Mouse (Mus musculus) layer of hippocampus, adult 8-10 months (tissue): ENCODE results near the gene Irf2bp2. TPM values are rescaled to one million over a fixed set of nuclear protein-coding genes. Genes with fewer than 3 reads are reported as not detected.
"Not testable (repeated sequence)": the region's sequence is repeated elsewhere in the genome, so short reads cannot be mapped to it uniquely, and the experiment has no call there.

Experiments used
- DNase-seq, 2 experiments: peaks; one replicate each; pipeline ENCODE4 v3.0.0; 2022; ENCODE audit warnings: low spot score in 2 of 2
- total RNA-seq, 4 experiments: library from RNA; stranded (reverse); gene quantifications; 2 replicates each; pipeline ENCODE4 v1.2.4; 2022

Irf2bp2 gene
- total RNA-seq, 4 experiments from 2014 or later, result 53.5 to 58.0 (median 56.2) TPM

DNA sequence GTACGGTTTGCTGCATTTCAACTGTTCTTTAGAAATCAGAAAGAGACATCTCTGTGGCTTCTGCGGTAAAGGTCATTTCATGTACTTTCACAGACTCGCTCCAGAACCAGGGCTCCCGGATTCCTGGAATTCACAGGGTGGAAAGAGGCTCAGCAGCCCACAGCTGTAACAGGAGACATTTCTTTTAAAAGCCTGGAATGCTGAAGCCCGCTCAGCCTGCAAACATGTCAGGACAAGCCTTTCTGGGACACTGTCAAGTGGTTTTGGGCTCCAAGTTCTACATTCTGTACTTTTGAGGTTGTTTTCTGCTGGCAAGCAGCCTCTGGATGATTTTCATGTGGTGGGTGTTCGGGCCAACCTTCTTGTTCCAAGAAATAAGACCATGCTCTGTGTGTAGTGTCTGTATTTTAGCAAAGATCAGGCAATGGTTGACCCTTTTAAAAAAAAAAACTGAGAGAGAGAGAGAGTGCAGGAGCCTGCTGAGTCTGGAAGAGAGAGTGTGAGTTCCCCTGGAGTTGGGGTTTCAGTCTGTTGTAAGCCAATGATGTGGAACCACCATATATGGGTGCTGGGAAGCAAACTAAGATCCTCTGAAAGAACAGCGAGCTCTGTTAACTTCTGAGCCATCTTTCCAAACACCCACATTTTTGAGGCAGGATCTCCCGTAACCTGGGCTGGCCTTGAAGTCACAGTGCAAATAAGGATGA lies 9.6 kb upstream of the Irf2bp2 start:
- DNase-seq, result no peak

DNA sequence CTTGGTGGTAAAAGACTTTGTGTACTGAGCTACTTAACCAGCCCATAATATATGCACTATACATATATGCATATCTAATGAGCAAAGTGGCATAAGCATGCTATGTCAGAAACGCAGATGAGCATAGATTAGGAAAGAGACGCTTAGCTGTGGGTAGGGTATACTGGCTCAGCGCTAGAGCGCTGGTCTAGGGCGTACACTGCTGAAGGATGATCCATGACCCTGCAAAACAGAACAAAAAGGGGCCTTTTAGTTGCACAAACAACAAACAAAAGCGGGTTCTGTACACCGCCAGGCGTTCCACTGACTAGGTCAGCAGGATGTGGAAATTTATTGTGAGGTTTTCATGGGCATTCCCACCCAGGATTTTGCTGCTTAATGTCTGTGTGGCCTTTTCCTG lies 8.9 kb upstream of the Irf2bp2 start:
- DNase-seq, result no peak

DNA sequence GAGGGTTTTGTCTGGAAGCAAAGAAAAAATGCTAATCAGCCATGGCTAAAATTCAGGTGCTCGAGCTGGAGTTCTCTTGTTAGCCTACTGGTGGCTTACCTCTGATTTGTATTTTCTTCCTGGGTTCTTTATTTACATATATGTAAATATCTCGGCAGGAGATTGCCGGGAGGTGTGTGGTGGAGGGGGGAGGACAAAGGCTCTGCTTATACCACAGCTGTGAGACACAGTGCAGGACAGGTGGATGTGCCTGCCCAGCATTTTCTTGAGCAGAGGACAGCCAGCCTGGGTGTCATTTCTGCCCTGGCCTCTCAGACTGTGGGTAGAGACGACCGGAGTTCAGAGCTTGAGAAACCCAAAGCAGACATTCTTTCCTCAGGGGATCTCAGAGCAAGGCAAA lies 7.5 kb upstream of the Irf2bp2 start:
- no peak for DNase-seq

DNA sequence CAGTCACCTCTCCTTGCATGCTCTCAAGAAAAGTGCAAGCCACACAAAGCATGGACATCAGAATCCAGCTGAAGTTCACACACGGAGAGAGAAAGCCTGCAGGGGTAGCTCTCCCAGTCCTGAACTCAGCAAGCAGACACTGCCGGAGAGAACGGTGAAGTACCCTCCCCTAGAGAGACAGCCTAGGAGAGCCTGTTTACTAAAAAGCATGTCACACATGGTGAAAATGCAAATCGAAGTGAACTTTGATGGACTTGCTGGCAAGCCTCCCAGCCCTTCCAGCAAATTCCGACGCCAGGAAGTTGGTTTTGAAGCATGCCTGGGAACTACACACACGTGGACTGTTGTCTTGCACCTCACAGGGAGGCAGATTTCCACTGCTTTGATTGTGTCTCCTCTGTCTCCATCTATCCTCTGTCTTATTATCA lies 7.0 kb upstream of the Irf2bp2 start:
- DNase-seq, result no peak

DNA sequence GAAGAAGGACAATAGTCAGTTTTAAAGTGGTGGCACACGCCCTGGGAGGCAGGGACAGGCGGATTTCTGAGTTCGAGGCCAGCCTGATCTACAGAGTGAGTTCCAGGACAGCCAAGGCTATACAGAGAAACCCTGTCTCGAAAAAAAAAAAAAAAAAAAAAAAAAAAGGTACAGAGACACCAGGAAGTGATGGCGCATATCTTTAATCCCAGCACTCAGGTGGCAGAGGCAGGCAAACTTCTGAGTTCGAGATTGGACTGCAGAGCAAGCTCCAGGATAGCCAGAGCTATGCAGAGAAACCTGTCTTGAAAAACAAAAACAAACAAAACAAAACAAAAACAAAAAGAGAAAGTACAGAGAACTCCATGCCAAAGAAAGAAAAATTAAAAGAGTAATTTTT lies 6.6 kb upstream of the Irf2bp2 start:
- DNase-seq, result not testable (repeated sequence)

DNA sequence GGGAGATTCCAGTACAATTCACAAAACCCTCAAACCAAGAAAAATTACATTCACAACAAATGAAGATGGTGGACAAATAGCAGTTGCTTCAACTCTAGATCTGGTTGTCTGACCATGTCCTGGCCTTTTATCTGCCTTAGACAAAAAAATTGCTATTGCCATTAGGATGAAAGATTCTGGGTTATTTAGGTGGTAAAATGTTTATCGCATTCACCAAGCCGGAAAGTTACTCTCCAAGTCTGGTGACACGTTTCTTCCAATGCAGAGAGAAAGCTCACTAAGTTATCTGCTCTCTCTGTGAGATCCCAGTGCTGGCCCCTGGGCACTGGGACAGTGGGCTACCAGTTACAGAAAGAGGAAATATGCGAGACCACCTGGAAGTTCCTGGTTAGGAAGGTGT lies 5.5 kb upstream of the Irf2bp2 start:
- DNase-seq, result no peak

DNA sequence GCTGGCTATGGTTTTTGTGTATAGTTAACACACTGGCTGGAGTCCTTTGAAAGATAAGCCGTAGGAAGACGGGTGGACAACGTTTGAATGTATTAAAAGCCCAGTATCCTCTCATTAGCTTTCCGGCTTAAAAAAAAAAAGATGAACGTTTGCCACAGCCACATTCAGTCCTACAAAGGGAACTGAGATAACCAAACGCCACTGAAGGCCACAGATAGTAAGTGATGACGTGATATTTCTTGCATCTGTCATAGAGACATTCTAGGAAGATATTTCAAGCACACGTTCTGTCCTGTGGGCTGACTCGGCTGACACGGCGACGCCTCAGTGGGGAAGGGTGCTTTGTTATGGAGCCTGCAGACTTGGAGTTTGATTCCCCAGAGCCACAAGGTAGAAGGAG lies 4.4 kb upstream of the Irf2bp2 start:
- DNase-seq, result no peak

DNA sequence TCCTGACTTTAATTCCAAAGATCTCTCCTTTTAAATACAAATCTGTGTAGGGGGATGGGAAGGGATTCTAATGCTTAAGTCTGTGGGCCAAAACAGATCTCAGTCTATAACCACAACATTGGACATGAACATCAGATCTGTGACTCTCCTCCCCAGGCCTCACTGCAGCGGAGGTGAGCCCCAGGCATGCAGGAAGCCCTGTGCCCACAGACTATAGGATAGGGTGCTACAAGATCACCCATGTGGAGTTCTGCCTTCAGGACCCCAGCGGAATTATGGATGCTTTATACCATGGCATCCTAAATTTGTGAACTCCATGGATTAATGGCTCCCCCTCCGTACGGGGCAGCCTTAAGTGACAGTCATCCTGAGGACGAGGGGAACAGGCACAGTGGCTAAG lies 2.9 kb upstream of the Irf2bp2 start:
- DNase-seq, result no peak

DNA sequence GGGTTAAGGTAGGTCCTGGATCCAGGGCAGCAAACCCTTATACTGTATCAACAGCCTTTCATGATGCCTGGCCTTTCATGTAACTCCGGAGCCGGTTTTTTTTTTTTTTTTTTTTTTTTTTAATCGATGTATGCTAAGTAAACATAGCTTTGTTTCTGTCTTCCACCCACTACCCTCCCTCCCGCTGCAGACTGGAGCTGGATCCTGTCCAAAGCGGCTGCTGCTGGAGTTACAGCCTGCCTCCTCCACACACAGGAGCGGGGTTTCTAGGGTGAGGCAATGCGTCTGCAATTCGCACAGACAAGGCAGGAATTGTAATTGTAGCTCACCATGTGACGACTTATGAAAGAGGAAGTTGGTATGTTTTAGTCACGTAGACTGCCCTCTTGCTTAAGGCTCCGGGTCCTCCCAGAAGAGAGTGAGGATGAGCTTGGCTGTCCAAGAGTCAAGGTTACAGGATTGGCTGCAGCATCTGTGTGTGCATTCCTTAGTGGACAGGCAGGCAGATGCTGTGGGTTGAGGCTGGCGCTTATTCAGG lies 2.4 kb upstream of the Irf2bp2 start:
- peak; percentile 86 to 89 for DNase-seq

DNA sequence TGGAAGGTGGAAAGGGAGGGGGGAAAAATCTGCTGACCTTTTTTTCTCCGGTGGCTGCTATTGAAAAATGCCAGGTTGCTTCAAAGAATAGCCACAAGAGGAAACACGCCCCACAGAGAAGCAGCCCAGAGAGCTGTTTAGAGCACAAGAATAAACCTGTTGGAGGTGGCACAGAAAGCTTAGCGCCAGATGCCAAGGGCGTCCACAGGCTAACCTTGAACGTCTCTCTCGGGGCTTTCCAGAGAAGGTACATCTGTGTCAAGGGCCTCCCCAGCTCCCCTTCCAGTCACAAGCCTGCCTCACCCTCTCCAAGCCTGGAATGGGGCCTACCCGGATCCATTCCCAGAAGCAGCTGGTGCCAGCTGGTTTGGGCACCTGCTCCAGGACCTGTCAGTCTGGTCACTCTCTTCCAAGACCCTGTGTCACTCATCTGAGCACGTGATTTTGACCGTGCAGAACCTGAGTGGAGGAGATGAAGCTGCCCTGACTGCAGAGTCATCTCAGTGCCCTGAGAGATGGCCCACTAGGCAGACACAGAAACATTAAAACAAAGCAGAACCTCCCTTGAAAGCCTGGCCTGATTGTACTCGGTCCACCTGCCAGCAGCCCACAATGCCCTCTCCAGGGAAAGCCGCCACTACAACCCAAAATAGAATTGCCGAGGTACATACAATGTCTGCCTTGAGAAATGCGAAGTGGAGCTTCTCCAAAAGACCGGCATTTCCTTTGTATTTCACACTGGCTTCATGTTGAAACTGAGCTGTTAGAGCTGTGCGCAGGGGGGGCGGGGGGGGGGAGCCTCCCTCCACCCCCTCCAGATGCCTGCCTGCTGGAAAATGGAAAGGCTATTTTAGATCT lies 1.6 kb upstream of the Irf2bp2 start:
- peak; percentile 52 to 67 for DNase-seq

DNA sequence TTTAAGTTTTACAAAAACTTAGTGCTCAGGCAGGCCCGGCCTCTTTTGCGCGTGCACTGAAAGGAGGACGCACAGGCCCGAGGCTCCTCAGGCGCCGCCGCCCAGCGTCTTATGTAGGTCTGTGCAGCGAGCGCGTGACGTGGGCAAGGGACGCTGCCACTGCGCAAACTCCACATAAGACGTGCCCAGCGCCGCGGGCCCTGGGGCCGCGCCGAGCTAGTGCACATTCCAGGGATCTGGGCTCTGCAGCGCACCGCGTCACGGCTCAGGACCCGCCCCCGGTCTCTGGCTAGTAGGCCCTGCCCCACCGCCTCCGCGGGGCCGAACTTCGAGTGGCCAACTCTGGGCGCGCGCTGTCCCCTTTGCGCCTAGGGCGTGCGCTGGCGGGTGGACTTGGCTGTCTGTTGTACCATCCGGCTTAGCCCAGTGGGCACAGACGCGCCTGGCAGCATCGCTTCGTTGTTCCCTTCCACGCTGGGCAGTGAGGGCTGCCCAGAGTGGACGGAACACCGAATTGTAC lies 755 bp upstream of the Irf2bp2 start:
- DNase-seq, result peak; percentile 97 to 99

DNA sequence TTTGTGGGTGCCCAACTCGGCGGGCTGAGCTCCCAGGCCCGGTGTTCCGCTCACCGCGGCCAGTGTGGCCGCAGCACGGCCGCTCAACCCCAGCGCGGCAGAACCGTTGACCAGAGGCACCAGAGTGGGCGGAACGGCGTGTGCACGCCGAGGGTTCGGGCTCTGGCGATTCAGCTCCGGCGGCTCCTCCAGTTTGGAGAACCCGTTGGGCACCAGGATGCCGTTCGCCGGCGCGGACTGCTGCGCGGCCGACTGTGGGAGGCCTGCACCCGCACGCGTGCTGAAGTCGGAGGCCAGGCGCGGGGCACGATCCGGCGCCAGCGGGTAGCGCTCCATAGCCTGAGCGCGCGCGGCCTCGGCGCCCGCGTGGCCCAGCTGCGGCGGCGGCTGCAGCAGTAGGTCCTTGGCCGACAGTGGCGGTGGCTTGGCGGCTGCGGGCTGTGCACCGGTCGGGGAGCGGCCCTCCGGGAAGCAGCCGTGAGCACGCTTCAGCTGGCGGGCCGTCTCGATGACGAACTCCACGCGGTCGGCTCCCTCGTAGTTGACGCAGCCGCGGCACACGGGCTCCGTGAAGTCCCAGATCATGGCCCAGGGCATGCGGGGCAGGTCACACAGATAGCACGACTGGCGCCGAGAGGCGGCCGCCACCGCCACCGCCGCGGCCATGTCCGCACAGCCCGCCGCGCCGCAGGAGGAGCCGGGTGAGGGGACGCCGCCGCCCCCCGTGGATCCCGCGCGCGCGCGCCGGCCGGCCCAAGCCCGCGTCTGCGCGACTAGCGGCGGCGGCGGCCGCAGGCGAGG lies 815 bp downstream of the Irf2bp2 start:
- DNase-seq, result peak in 1 of 2 experiments; percentile 40

DNA sequence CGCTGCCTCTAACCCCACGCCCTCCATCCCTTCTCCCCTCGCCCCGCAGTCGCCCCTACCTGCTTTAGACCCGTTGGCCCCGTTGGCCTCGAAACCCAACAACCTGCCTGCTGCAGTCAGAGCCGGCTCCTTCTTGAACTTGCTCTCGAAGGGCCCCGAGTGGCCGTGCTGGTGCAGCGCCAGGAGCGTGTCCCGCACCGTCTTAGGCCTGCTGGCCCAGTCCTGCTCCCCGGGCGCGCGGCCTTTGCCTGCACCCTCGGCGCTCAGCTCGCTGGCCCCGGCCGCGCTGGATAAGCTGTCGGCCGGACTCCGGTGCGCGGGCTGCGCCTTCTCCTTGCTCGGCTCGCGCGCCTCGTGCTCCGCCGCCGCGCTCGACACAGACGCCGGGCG lies 1.4 kb downstream of the Irf2bp2 start:
- no peak for DNase-seq

DNA sequence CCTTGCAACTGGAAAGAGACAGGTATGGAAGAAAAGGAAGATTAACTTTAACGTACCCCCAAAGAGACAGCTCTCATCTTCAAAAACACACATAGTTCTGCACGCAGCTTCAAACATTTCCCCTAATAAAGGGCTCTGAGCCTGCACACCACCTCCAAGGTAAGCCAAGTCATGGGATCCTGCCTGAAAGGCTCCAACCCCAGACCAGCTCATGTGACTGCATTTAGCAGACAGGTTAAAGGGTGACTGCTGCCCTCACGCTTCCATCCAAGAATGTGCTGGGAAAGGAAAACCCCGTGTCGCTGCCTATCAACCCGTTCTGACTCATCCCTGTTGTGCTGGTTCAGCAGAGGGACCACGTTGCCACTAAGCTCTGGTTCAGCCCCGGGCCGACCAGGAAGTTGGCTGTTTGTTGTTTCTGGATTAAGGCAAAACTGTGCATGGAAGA lies 1.9 kb downstream of the Irf2bp2 start:
- DNase-seq, result peak; percentile 46 to 59

DNA sequence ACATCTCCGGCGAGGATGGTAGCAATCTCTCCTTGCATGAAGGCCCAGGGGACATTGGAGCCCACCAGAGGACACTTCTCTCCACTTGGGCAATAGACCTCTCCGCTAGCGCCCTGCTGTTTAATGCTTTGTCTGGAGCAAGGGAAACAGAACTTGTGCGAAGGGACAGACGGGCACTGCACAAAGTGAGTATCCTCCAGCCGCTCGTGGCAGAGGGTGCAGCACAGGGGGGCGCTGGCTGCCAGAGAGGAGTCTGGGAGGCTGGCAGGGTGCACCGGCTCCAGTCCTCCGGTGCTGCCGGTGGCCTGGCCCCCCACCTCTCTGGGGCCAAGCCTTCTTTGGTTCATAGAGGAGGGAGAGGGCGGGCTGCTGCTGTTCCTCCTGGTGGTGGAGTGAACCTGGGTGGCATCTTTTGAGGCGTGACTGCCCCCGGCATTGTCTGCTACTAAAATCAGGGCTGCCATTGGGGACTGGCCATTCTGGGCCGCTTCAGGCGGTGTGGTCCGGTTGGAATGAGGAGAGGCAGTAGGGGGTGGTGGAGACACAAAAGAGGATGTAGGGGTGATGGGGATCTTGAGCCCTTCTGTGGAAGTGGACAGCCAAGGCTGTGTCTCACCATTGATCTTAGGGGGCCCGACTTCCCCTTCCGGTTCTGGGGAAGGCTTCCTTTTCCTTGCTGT lies 2.5 kb downstream of the Irf2bp2 start:
- peak in 1 of 2 experiments; percentile 44 for DNase-seq

DNA sequence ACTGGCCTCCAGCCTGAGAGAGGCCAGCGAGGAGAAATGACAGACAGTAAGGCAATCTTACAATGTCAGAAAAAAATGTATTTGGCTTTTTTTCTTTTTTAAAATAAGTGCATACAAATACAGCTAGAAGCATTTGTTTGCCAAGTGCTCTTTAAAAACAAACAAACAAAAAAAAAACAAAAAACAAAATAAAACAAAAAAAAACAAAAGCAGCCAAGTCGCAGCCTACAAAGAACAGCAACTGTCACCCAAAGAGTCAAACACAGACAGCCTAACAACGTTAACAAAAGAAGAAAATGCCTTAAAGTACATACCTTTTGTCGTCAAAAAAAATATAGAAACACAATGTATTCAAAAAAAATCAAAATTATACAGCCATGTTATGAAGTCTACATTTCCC lies 3.2 kb downstream of the Irf2bp2 start:
- no peak for DNase-seq

DNA sequence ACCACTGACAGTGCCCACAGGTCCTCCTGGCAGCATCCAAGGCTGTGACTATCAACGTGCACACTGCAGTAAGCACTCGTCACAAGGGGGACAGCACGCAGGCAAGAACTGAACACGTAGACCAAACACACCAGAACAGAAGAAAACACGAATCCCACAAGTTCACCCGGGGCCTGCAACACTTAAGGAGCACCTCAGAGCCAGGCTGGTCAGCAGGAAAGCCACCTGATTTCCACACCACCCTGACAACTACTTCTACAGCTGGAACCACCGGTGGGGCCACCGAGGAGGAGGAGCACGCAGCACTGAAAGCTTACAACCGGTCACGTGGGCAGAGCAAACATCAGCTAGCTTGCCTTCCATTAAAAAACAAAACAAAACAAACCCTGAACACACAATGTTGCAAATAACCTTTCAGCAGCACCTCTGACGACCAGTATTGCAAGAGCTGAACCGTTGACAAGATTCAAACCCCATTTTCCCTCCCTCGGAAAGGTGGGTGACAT lies 3.7 kb downstream of the Irf2bp2 start:
- no peak for DNase-seq

DNA sequence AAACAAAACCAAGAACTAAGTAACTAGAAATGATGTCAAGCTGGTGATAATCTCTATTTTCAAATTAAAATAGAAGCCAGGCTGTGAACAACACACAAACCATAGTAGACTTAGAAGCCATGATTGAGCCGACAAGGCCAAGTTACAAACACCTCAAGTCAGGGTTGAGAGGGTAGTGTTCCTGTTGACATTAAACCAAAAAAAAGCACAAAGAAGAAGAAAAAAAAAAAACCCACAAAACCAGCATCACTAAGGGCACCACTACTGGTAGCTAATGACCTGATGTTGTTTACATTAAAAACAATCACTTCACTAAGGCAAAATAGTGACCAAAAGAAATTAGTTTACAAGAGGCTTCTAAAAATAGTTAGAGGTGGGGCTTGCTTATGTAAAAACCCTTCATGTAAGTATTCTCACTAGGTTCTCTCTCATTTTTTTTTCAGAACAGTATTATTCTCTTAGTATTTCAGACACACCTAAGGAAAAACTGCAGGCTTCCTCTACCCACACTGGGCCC lies 4.2 kb downstream of the Irf2bp2 start:
- DNase-seq, result no peak

DNA sequence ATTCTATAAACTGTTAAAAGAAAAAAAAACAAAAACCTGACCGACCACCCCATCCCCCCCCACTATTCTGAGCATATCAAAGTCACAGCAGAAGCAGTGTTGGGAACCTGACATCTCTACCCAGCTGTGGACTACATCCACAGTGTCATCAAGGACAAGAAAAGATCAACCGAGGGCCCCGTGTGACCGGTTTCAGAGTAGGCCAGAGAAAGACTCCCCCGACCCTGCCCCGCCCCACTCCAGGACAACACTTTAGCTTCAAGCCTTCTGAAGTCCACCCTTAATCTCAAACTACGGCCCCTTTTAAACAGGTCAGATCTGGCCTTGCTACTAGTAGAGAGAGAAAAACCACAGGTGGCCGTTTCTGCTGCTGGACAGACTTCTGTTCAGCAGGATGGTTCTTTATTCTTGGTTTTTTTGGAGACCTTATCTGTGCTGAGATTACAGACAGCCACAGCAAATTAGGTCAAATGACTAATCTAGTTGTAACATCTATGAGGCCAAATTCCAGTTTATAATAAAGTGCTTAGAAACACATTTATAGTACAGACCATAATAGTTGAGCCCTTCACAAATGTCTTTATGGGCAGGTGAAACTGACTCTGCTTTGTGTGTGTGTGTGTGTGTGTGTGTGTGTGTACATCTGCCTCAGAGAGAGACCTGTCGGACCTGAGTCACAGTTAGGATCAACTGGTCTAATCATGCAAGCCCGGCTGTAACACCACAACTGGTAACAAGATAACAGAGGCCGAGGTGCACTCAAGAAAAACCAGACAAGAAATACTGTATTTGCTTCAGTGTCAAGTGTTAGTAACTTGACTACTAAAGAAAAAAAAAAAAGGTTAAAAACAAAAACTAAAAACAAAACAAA lies 4.9 kb downstream of the Irf2bp2 start:
- DNase-seq, result no peak
